In genomic region chr9:116384176-116385076, GRCm38 (mm10) we compare ENCODE assay signal across 8 mouse cellular contexts.
DNase-seq lines count a peak whose midpoint lies in the region; ATAC-seq and TF ChIP-seq lines count a peak whose summit lies in the region.

No protein-coding gene starts in this region.

- H3K4me2 ChIP-seq in embryonic facial prominence, embryonic 12.5 days (replicated peaks) = peak overlapping the region; percentile 45
- H3K4me2 ChIP-seq in limb, embryonic 11.5 days (ENCODE audit: low read depth, severe bottlenecking) = peak overlapping the region; percentile 8; the same call in 1 of the 2 replicates
- peak overlapping the region; percentile 61 for H3K4me2 ChIP-seq in stomach, embryonic 15.5 days

- DNase-seq in cerebellum, adult 2 months = peak; percentile 6 to 16
- DNase-seq in cerebellum, adult 8-10 months = no peak
- DNase-seq in heart, adult 8-10 months (ENCODE audit: low spot score) = peak; percentile 84
- DNase-seq in kidney, adult 2 months = peak; percentile 87
- DNase-seq in limb, embryonic 11.5 days (ENCODE audit: low spot score) = peak; percentile 79

- no peaks in the 10 kb centered on the region for H3K27me3 ChIP-seq in cerebellum, adult 2 months (ENCODE audit: control insufficient read depth, insufficient read depth, low read length)
- no peaks in the 10 kb centered on the region for H3K27me3 ChIP-seq in embryonic facial prominence, embryonic 12.5 days
- no peaks in the 10 kb centered on the region for H3K27me3 ChIP-seq in kidney, adult 2 months (replicated peaks; ENCODE audit: control insufficient read depth, insufficient read depth, low read length)
- H3K27me3 ChIP-seq in limb, embryonic 11.5 days (ENCODE audit: control insufficient read depth, insufficient read depth, low read length) = no peaks in the 10 kb centered on the region
- no peaks in the 10 kb centered on the region for H3K27me3 ChIP-seq in stomach, embryonic 15.5 days (replicated peaks)

- peak; percentile 57; the same call in 1 of the 2 replicates for ATAC-seq in embryonic facial prominence, embryonic 12.5 days (ENCODE audit: insufficient number of reproducible peaks, insufficient read depth, low FRiP score, low TSS enrichment)
- ATAC-seq in limb, embryonic 11.5 days (ENCODE audit: insufficient number of reproducible peaks, low FRiP score, low TSS enrichment, low read depth) = peak; percentile 75
- peak; percentile 93 for ATAC-seq in monocyte, adult 5-6 weeks (replicated peaks; ENCODE audit: insufficient number of reproducible peaks, low FRiP score, low TSS enrichment, poor library complexity, severe bottlenecking)
- peak; percentile 56; the same call in 1 of the 2 replicates for ATAC-seq in stomach, embryonic 15.5 days (ENCODE audit: insufficient read depth, low FRiP score, low read depth)

- H3K36me3 ChIP-seq in embryonic facial prominence, embryonic 12.5 days = no peaks in the 10 kb centered on the region
- H3K36me3 ChIP-seq in kidney, adult 2 months (ENCODE audit: control insufficient read depth, insufficient read depth, low read length) = no peaks in the 10 kb centered on the region
- H3K36me3 ChIP-seq in limb, embryonic 11.5 days (ENCODE audit: control insufficient read depth, insufficient read depth, low read length) = no peaks in the 10 kb centered on the region
- no peaks in the 10 kb centered on the region for H3K36me3 ChIP-seq in stomach, embryonic 15.5 days

- no peaks in the 10 kb centered on the region for H3K4me1 ChIP-seq in cerebellum, adult 2 months (ENCODE audit: control insufficient read depth, insufficient read depth, low read length)
- peaks cover 22% of the 10 kb centered on the region for H3K4me1 ChIP-seq in embryonic facial prominence, embryonic 12.5 days
- no peaks in the 10 kb centered on the region; the same call in 1 of the 2 replicates for H3K4me1 ChIP-seq in kidney, adult 2 months (ENCODE audit: control insufficient read depth, insufficient read depth, low read length)
- peaks cover 8% of the 10 kb centered on the region for H3K4me1 ChIP-seq in limb, embryonic 11.5 days (ENCODE audit: control insufficient read depth, insufficient read depth, low read length)
- peaks cover 20% of the 10 kb centered on the region for H3K4me1 ChIP-seq in stomach, embryonic 15.5 days

- 50% methylated on average over 21 of the region's 21 CpGs for WGBS in cerebellum, adult 2 months
- 41% methylated on average over 21 of the region's 21 CpGs for WGBS in embryonic facial prominence, embryonic 12.5 days
- WGBS in kidney, adult 2 months = 42% methylated on average over 21 of the region's 21 CpGs
- 49% methylated on average over 21 of the region's 21 CpGs for WGBS in limb, embryonic 11.5 days
- WGBS in stomach, embryonic 15.5 days = 49% methylated on average over 21 of the region's 21 CpGs

- H3K4me3 ChIP-seq in cerebellum, adult 2 months (replicated peaks; ENCODE audit: insufficient read depth, low read depth, low read length) = no peak overlapping the region
- H3K4me3 ChIP-seq in embryonic facial prominence, embryonic 12.5 days = 0 out of 2 replicates have a peak overlapping the region, but pooled peaks have one; percentile 9
- no peak overlapping the region for H3K4me3 ChIP-seq in kidney, adult 2 months (ENCODE audit: insufficient read depth, low read depth, low read length)
- H3K4me3 ChIP-seq in limb, embryonic 11.5 days (ENCODE audit: low read depth, low read length) = no peak overlapping the region
- H3K4me3 ChIP-seq in stomach, embryonic 15.5 days (replicated peaks) = no peak overlapping the region

- 0 out of 2 replicates have a peak, but pooled peaks have one; percentile 10 for TF ChIP-seq CTCF in cerebellum, adult 2 months (IDR thresholded peaks at IDR 0.05; ENCODE audit: borderline replicate concordance, insufficient read depth, low read depth, low read length)
- TF ChIP-seq CTCF in kidney, adult 2 months (conservative IDR thresholded peaks at IDR 0.05; ENCODE audit: insufficient read depth, insufficient read length, low read depth, low read length) = peak; percentile 67

- H3K27ac ChIP-seq in cerebellum, adult 2 months (ENCODE audit: insufficient read depth, low read length) = no peak overlapping the region
- H3K27ac ChIP-seq in embryonic facial prominence, embryonic 12.5 days = peak overlapping the region; percentile 95
- H3K27ac ChIP-seq in kidney, adult 2 months (ENCODE audit: insufficient read depth, low read depth, low read length) = no peak overlapping the region
- H3K27ac ChIP-seq in limb, embryonic 11.5 days (replicated peaks; ENCODE audit: low read depth, low read length) = peak overlapping the region; percentile 74
- peak overlapping the region; percentile 81 for H3K27ac ChIP-seq in stomach, embryonic 15.5 days

- no peak overlapping the region for H3K9ac ChIP-seq in embryonic facial prominence, embryonic 12.5 days
- H3K9ac ChIP-seq in limb, embryonic 11.5 days (ENCODE audit: low read length) = no peak overlapping the region
- H3K9ac ChIP-seq in stomach, embryonic 15.5 days = no peak overlapping the region

- TF ChIP-seq POLR2A in cerebellum, adult 2 months (IDR thresholded peaks at IDR 0.05; ENCODE audit: borderline replicate concordance, insufficient read depth, low read length) = no peak
- TF ChIP-seq POLR2A in kidney, adult 2 months (IDR thresholded peaks at IDR 0.05; ENCODE audit: low read depth, low read length) = no peak

- H3K9me3 ChIP-seq in embryonic facial prominence, embryonic 12.5 days = no peaks in the 10 kb centered on the region
- no peaks in the 10 kb centered on the region for H3K9me3 ChIP-seq in limb, embryonic 11.5 days (ENCODE audit: control insufficient read depth, low read length)
- H3K9me3 ChIP-seq in stomach, embryonic 15.5 days = no peaks in the 10 kb centered on the region

Comparison
In these comparisons a context has a peak if more than half of its experiments do, and no peak if none do; other contexts are left out.
1. H3K27ac ChIP-seq: peak in embryonic facial prominence, embryonic 12.5 days (single experiment), limb, embryonic 11.5 days (single experiment) and stomach, embryonic 15.5 days (single experiment); none in cerebellum, adult 2 months (single experiment) and kidney, adult 2 months (single experiment).
2. H3K4me2 ChIP-seq: peak in every context shown above with its lines; median percentile 61 in stomach, embryonic 15.5 days; 45 in embryonic facial prominence, embryonic 12.5 days; 8 in limb, embryonic 11.5 days.
3. Peak in every context shown above with its lines, with median percentiles within 50 percentile points of each other: ATAC-seq.